Mouse (Mus musculus) CH12F3 (cell line): ENCODE data around the gene Ube2j2.

Experiments
- in situ Hi-C: fragments of 300-500 bp; cut with MboI; formaldehyde crosslinking; loops from 2 replicates; pipeline ENCODE4 v1.14.3; 2020; ENCODE audit warnings: low sequenced_read_pairs

Ube2j2 gene

GRCm38 (mm10) chr4:155962167-155962971 is 18.7 kb downstream of the Ube2j2 start, which contains the start of gene C1qtnf12:
Gene C1qtnf12, plus strand, starts transcription at chr4:155962318.
- in situ Hi-C loops: no loop called here

- in situ Hi-C loops: no loop called here
Measured at GRCm38 (mm10) chr4:155963106-155963505, 19.5 kb downstream of the Ube2j2 start.

GRCm38 (mm10) chr4:155964396-155964795 is 20.8 kb downstream of the Ube2j2 start:
- in situ Hi-C loops: no loop called here

- in situ Hi-C loops: no loop called here
Measured at GRCm38 (mm10) chr4:155969043-155969653, 25.5 kb downstream of the Ube2j2 start.

- in situ Hi-C loops: no loop called here
Measured at GRCm38 (mm10) chr4:155970286-155970685, 26.7 kb downstream of the Ube2j2 start.

- in situ Hi-C loops: no loop called here
Measured at GRCm38 (mm10) chr4:155972651-155973050, 29.0 kb downstream of the Ube2j2 start.

GRCm38 (mm10) chr4:155973239-155973638 is 29.6 kb downstream of the Ube2j2 start:
- in situ Hi-C loops: no loop called here

GRCm38 (mm10) chr4:155981436-155982082 is 37.9 kb downstream of the Ube2j2 start:
- in situ Hi-C loops: no loop called here

- in situ Hi-C loops: no loop called here
Measured at GRCm38 (mm10) chr4:155983788-155984187, 40.2 kb downstream of the Ube2j2 start.

- in situ Hi-C loops: no loop called here
Measured at GRCm38 (mm10) chr4:155991211-155991907, 47.7 kb downstream of the Ube2j2 start.

- in situ Hi-C loops: no loop called here
Measured at GRCm38 (mm10) chr4:155991908-155992230, 48.2 kb downstream of the Ube2j2 start.

GRCm38 (mm10) chr4:155992241-155992905 is 48.7 kb downstream of the Ube2j2 start, which contains the start of the genes B3galt6 and Sdf4:
Gene B3galt6, minus strand, starts transcription at chr4:155992649.
Gene Sdf4, plus strand, starts transcription at chr4:155992872.
- in situ Hi-C loops: no loop called here

- in situ Hi-C loops: no loop called here
Measured at GRCm38 (mm10) chr4:155992906-155993547, 49.4 kb downstream of the Ube2j2 start.

GRCm38 (mm10) chr4:155993606-155994005 is 50.0 kb downstream of the Ube2j2 start:
- in situ Hi-C loops: no loop called here

- in situ Hi-C loops: no loop called here
Measured at GRCm38 (mm10) chr4:156004109-156004508, 60.5 kb downstream of the Ube2j2 start.

- in situ Hi-C loops: no loop called here
Measured at GRCm38 (mm10) chr4:156008369-156008768, 64.7 kb downstream of the Ube2j2 start.
